ENCODE assay signal across 9 mouse cellular contexts in genomic region chr4:136834439-136834814, GRCm38 (mm10). TPM values are rescaled to one million over a fixed set of nuclear protein-coding genes. Genes with fewer than 3 reads are reported as not detected.
A peak's percentile ranks its signal among the peaks of the same experiment; 100 is the strongest.
DNase-seq lines count a peak whose midpoint lies in the region; ATAC-seq and TF ChIP-seq lines count a peak whose summit lies in the region.
"Had no signal": no experiment of that assay in that cellular context is flagged by ENCODE, and none has a peak within 500 bp of the region (broad histone marks: within the 10 kb centered on the region; RNA-seq: fewer than 3 reads in every experiment).

No protein-coding gene starts in this region.

- H3K4me3 ChIP-seq in kidney, adult 2 months (ENCODE audit: insufficient read depth, low read depth, low read length): peak overlapping the region; percentile 54; the same call in 1 of the 2 replicates
- peak overlapping the region; percentile 96 for H3K4me3 ChIP-seq in hindbrain, embryonic 13.5 days
- peak overlapping the region; percentile 72 for H3K4me3 ChIP-seq in midbrain, embryonic 15.5 days

- no peaks in the 10 kb centered on the region for H3K9me3 ChIP-seq in hindbrain, embryonic 13.5 days
- no peaks in the 10 kb centered on the region for H3K9me3 ChIP-seq in midbrain, embryonic 15.5 days

- no peak overlapping the region for H3K27ac ChIP-seq in kidney, adult 2 months (ENCODE audit: insufficient read depth, low read depth, low read length)
- H3K27ac ChIP-seq in hindbrain, embryonic 13.5 days: peak overlapping the region; percentile 100
- H3K27ac ChIP-seq in midbrain, embryonic 15.5 days: peak overlapping the region; percentile 99

- WGBS in kidney, adult 2 months: 25% methylated on average over 12 of the region's 12 CpGs
- WGBS in hindbrain, embryonic 13.5 days: 10% methylated on average over 12 of the region's 12 CpGs
- 5% methylated on average over 12 of the region's 12 CpGs for WGBS in midbrain, embryonic 15.5 days

- H3K4me1 ChIP-seq in kidney, adult 2 months (ENCODE audit: control insufficient read depth, insufficient read depth, low read length): no peaks in the 10 kb centered on the region; the same call in 1 of the 2 replicates
- H3K4me1 ChIP-seq in hindbrain, embryonic 13.5 days (replicated peaks): peaks cover 84% of the 10 kb centered on the region
- H3K4me1 ChIP-seq in midbrain, embryonic 15.5 days: peaks cover 70% of the 10 kb centered on the region

- ATAC-seq in hindbrain, embryonic 13.5 days (ENCODE audit: low FRiP score): no peak
- ATAC-seq in midbrain, embryonic 15.5 days (replicated peaks): no peak

- no peaks in the 10 kb centered on the region for H3K27me3 ChIP-seq in kidney, adult 2 months (replicated peaks; ENCODE audit: control insufficient read depth, insufficient read depth, low read length)
- H3K27me3 ChIP-seq in hindbrain, embryonic 13.5 days: no peaks in the 10 kb centered on the region
- no peaks in the 10 kb centered on the region for H3K27me3 ChIP-seq in midbrain, embryonic 15.5 days (replicated peaks)

- no peak for TF ChIP-seq CTCF in kidney, adult 2 months (conservative IDR thresholded peaks at IDR 0.05; ENCODE audit: insufficient read depth, insufficient read length, low read depth, low read length)

- TF ChIP-seq POLR2A in kidney, adult 2 months (IDR thresholded peaks at IDR 0.05; ENCODE audit: low read depth, low read length): no peak

- H3K9ac ChIP-seq in hindbrain, embryonic 13.5 days: peak overlapping the region; percentile 98
- peak overlapping the region; percentile 85 for H3K9ac ChIP-seq in midbrain, embryonic 15.5 days

- peak overlapping the region; percentile 91 for H3K4me2 ChIP-seq in hindbrain, embryonic 13.5 days
- H3K4me2 ChIP-seq in midbrain, embryonic 15.5 days: peak overlapping the region; percentile 86

- H3K36me3 ChIP-seq in kidney, adult 2 months (ENCODE audit: control insufficient read depth, insufficient read depth, low read length): no peaks in the 10 kb centered on the region
- no peaks in the 10 kb centered on the region for H3K36me3 ChIP-seq in hindbrain, embryonic 13.5 days
- no peaks in the 10 kb centered on the region for H3K36me3 ChIP-seq in midbrain, embryonic 15.5 days (replicated peaks)

- DNase-seq in kidney, adult 2 months: no peak
- no peak for DNase-seq in kidney, adult 8-10 months
- peak; percentile 40 for DNase-seq in brain, adult 2 months (ENCODE audit: low read depth, low spot score)
- no peak for DNase-seq in frontal cortex, postnatal 36 days (ENCODE audit: low spot score in 2 of 2)
- no peak for DNase-seq in spleen, postnatal 4 days (ENCODE audit: low spot score in 2 of 2)
- no peak for DNase-seq in adrenal gland, adult 8-10 months

RNA-seq across cellular contexts. Expression of gene Ephb2, which starts 1.4 kb away (rescaled TPM):
- 10.4 and 19.3 TPM in 2 replicates for polyA plus RNA-seq in kidney, adult 2 months (2012; rRNA removed)
- 14.9 and 16.5 TPM in 2 replicates for polyA plus RNA-seq in hindbrain, embryonic 13.5 days (2015; fragmentation: Nextera tagmentation; extraction: Ambion mirVana)
- polyA plus RNA-seq in midbrain, embryonic 15.5 days (2015; fragmentation: Nextera tagmentation; extraction: Ambion mirVana): 31.0 and 31.7 TPM in 2 replicates
- 10 to 100 TPM; 20.6 to 36.8 (median 29.4) TPM for total RNA-seq in adrenal gland, adult 8-10 months (2022)

RNA-seq across cellular contexts. Expression of gene C1qb, which starts 51.6 kb away (rescaled TPM):
- polyA plus RNA-seq in kidney, adult 2 months (2012; rRNA removed): 52.2 and 58.5 TPM in 2 replicates
- 37.9 and 48.5 TPM in 2 replicates for polyA plus RNA-seq in hindbrain, embryonic 13.5 days (2015; fragmentation: Nextera tagmentation; extraction: Ambion mirVana)
- 39.7 and 49.0 TPM in 2 replicates for polyA plus RNA-seq in midbrain, embryonic 15.5 days (2015; fragmentation: Nextera tagmentation; extraction: Ambion mirVana)
- 100 to 1,000 TPM in 2 of 4 experiments, 10 to 100 TPM in 2; 63.2 to 103 (median 86.1) TPM for total RNA-seq in adrenal gland, adult 8-10 months (2022)
- total RNA-seq: megakaryocyte-erythroid progenitor cell, adult 5-6 weeks had no signal

RNA-seq across cellular contexts. Expression of gene C1qc, which starts 58.4 kb away (rescaled TPM):
- 42.7 and 51.9 TPM in 2 replicates for polyA plus RNA-seq in kidney, adult 2 months (2012; rRNA removed)
- polyA plus RNA-seq in hindbrain, embryonic 13.5 days (2015; fragmentation: Nextera tagmentation; extraction: Ambion mirVana): 19.5 and 24.3 TPM in 2 replicates
- 21.7 and 28.4 TPM in 2 replicates for polyA plus RNA-seq in midbrain, embryonic 15.5 days (2015; fragmentation: Nextera tagmentation; extraction: Ambion mirVana)
- 10 to 100 TPM; 45.8 to 82.2 (median 63.4) TPM for total RNA-seq in adrenal gland, adult 8-10 months (2022)
- total RNA-seq: megakaryocyte-erythroid progenitor cell, adult 5-6 weeks had no signal
